Mouse (Mus musculus) neural tube, embryonic 14.5 days (tissue): ENCODE results near the gene Prkar2b. TPM values are rescaled to one million over a fixed set of nuclear protein-coding genes. Genes with fewer than 3 reads are reported as not detected.

Source experiments
- ATAC-seq: fragments of 200-750 bp; cut with Nextera tagmentation; 2 replicates; pipeline ENCODE4 v1.8.0; 2017; ENCODE audit warnings: low read depth, mild to moderate bottlenecking, moderate TSS enrichment, moderate library complexity
- H3K27ac ChIP-seq: fragments of 300-500 bp; sonication (generic); 2 replicates; pipeline ENCODE4 v1.5.1; 2014; ENCODE audit warnings: low read depth, mild to moderate bottlenecking, control low read depth, low read length, moderate library complexity, mixed read lengths
- H3K27me3 ChIP-seq: fragments of 300-500 bp; sonication (generic); 2 replicates; pipeline ENCODE4 v1.6.1; 2014; ENCODE audit warnings: low read length; ENCODE audit not compliant: control insufficient read depth, insufficient read depth
- H3K36me3 ChIP-seq: fragments of 300-500 bp; sonication (generic); 2 replicates; pipeline ENCODE4 v1.6.1; 2014; ENCODE audit warnings: low read length, mixed read lengths; ENCODE audit not compliant: control insufficient read depth, insufficient read depth
- H3K4me1 ChIP-seq: fragments of 300-500 bp; sonication (generic); 2 replicates; pipeline ENCODE4 v1.6.1; 2014; ENCODE audit warnings: low read length; ENCODE audit not compliant: control insufficient read depth, insufficient read depth
- H3K4me2 ChIP-seq: fragments of 300-500 bp; sonication (generic); 2 replicates; pipeline ENCODE4 v1.6.1; 2014; ENCODE audit warnings: mild to moderate bottlenecking, low read depth, low read length, control low read depth
- H3K4me3 ChIP-seq: fragments of 300-500 bp; sonication (generic); 2 replicates; pipeline ENCODE4 v1.5.1; 2014; ENCODE audit warnings: low read depth, low read length, control low read depth, mixed read lengths
- H3K9ac ChIP-seq: fragments of 300-500 bp; sonication (generic); replicated peaks from 2 replicates; pipeline ENCODE4 v1.6.1; 2014; ENCODE audit warnings: low read depth, mild to moderate bottlenecking, control low read depth, low read length, mixed read lengths
- H3K9me3 ChIP-seq: fragments of 300-500 bp; sonication (generic); 2 replicates; pipeline ENCODE4 v1.6.1; 2016; ENCODE audit warnings: low read length; ENCODE audit not compliant: control insufficient read depth
- WGBS: fragments of 180-500 bp; shearing (Covaris S2); extraction: QIAGEN DNeasy Blood & Tissue Kit; methylation state at CpG from one replicate; pipeline ENCODE4 v1.1.7; 2014; 5-methylcytosine and 5-hydroxymethylcytosine counted together
- polyA plus RNA-seq: library from polyadenylated mRNA; unstranded; fragments of >200 nt; fragmentation: Nextera tagmentation; extraction: Ambion mirVana; gene quantifications from 2 replicates; pipeline ENCODE4 v1.2.1, GENCODE M21; 2014

The Prkar2b gene
- polyA plus RNA-seq, 1 experiment from 2014 or later, result 157 TPM

GRCm38 (mm10) chr12:31916691-31917090 is 144.4 kb downstream of the Prkar2b start:
- Histone ChIP-seq H3K9me3 (no peaks in the 10 kb centered on the region), H3K9ac (no peak overlapping the region), H3K4me2 (no peak overlapping the region), H3K36me3 (no peaks in the 10 kb centered on the region), H3K27me3 (no peaks in the 10 kb centered on the region), H3K4me1 (no peaks in the 10 kb centered on the region), H3K4me3 (no peak overlapping the region), H3K27ac (no peak overlapping the region)
- ATAC-seq, result no peak
- WGBS, result 97% methylated on average over 5 of the region's 5 CpGs

- ATAC-seq, result no peak
- H3K27ac ChIP-seq, result no peak overlapping the region
- H3K27me3 ChIP-seq, result no peaks in the 10 kb centered on the region
- no peak overlapping the region for H3K9ac ChIP-seq
- H3K4me1 ChIP-seq, result no peaks in the 10 kb centered on the region
- no peak overlapping the region for H3K4me2 ChIP-seq
- H3K9me3 ChIP-seq, result no peaks in the 10 kb centered on the region
- H3K36me3 ChIP-seq, result no peaks in the 10 kb centered on the region
- no peak overlapping the region for H3K4me3 ChIP-seq
- WGBS, result 86% methylated on average over 4 of the region's 4 CpGs
Measured at GRCm38 (mm10) chr12:31913614-31914013, 147.5 kb downstream of the Prkar2b start.

GRCm38 (mm10) chr12:31912966-31913551 is 148.0 kb downstream of the Prkar2b start:
- Histone ChIP-seq H3K9ac (no peak overlapping the region), H3K4me2 (no peak overlapping the region), H3K27me3 (no peaks in the 10 kb centered on the region), H3K27ac (no peak overlapping the region), H3K4me1 (no peaks in the 10 kb centered on the region), H3K9me3 (no peaks in the 10 kb centered on the region), H3K36me3 (no peaks in the 10 kb centered on the region), H3K4me3 (no peak overlapping the region)
- WGBS, result 87% methylated on average over 6 of the region's 6 CpGs
- ATAC-seq, result no peak

Other genes with a start within 250 kb of the Prkar2b start
- gene Hbp1, start 110.8 kb downstream of the Prkar2b start, polyA plus RNA-seq, result 47.4 and 58.2 TPM in 2 replicates
- 0.88 and 1.4 TPM in 2 replicates for gene Pik3cg, start 147.4 kb upstream of the Prkar2b start, polyA plus RNA-seq